Mouse (Mus musculus): ENCODE measurements around the gene Smim1. TPM values are rescaled to one million over a fixed set of nuclear protein-coding genes. Genes with fewer than 3 reads are reported as not detected.

Gene Smim1
- total RNA-seq, 2 experiments from 2014 or later = 7.6 to 11.7 TPM

DNA sequence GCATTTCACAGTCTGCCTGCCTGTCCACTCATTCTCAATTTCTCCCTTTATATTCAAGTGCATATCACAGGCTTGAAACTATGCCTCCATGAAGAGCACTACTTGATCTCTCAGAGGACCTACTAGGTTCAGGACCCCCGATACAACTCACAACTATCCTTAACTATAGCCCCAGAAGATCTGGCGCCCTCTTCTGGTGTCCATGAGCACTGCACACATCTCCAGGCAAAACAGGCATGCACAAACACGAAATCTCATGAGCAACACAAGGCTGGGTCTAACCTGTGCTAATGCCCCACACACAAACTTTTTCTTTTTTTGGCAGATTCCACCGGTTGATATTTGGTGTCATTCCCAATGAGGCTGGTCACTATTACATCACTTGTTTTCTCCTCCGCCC, 19.8 kb upstream of the Smim1 start:
- no peak for DNase-seq (ENCODE audit: extremely low spot score in 1 of 2, low spot score in 2 of 2)
- Histone ChIP-seq H3K27ac (no peak overlapping the region), H3K4me3 (no peak overlapping the region)
- peak; percentile 18 for TF ChIP-seq CTCF (IDR thresholded peaks at IDR 0.05)
- intact Hi-C loops (cut with DNase I) = no loop called here

GRCm38 (mm10) chr4:154042577-154042976, 16.5 kb upstream of the Smim1 start, which contains the start of gene Ccdc27:
Ccdc27 (minus strand) TSS chr4:154042677.
- intact Hi-C loops (cut with DNase I) = no loop called here
- no peak for TF ChIP-seq CTCF (IDR thresholded peaks at IDR 0.05)
- H3K4me3 ChIP-seq = no peak within 1 kb of the TSS
- H3K27ac ChIP-seq = no peak within 1 kb of the TSS
- DNase-seq (ENCODE audit: extremely low spot score in 1 of 2, low spot score in 2 of 2) = no peak

- no peak for TF ChIP-seq CTCF (IDR thresholded peaks at IDR 0.05)
- H3K27ac ChIP-seq = no peak overlapping the region
These were observed 11.1 kb upstream of the Smim1 start for GRCm38 (mm10) chr4:154037123-154037522.

GRCm38 (mm10) chr4:154028646-154029045, 2.6 kb upstream of the Smim1 start:
- H3K4me3 ChIP-seq = no peak overlapping the region
- peak; percentile 47 for TF ChIP-seq CTCF (IDR thresholded peaks at IDR 0.05)
- no peak overlapping the region for H3K27ac ChIP-seq
- intact Hi-C loops (cut with DNase I) = loop anchor here (5.0 kb wide), 1 partner anchor 129 kb away; no protein-coding TSS in a partner anchor
- no peak for DNase-seq (ENCODE audit: extremely low spot score in 1 of 2, low spot score in 2 of 2)

More at GRCm38 (mm10) chr4:154037123-154037522, 11.1 kb upstream of the Smim1 start:
- no peak for DNase-seq (ENCODE audit: extremely low spot score in 1 of 2, low spot score in 2 of 2)
- H3K4me3 ChIP-seq = no peak overlapping the region
- intact Hi-C loops (cut with DNase I) = no loop called here

DNA sequence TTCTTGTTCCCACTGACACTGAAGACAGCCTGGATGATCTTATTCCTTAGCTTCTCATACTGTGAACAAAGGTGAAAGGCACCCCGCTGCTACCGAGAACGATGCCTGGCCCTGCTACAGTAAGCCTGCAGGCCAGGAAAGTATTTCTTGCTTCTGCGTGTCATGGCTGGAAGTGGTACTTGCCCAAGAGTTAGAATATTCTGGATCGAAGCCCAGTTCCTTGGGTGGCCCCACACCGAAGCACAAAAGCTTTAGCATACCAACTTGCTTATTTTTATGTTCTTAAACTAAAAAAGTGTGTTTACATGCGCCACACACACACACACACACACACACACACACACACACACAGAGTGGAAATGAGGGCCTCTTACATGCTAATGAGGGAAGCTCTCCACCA, 2.0 kb upstream of the Smim1 start:
- Histone ChIP-seq H3K4me3 (no peak overlapping the region), H3K27ac (no peak overlapping the region)
- TF ChIP-seq CTCF (IDR thresholded peaks at IDR 0.05) = no peak
- intact Hi-C loops (cut with DNase I) = loop anchor here (5.0 kb wide), 1 partner anchor 129 kb away; no protein-coding TSS in a partner anchor
- no peak for DNase-seq (ENCODE audit: extremely low spot score in 1 of 2, low spot score in 2 of 2)

DNA sequence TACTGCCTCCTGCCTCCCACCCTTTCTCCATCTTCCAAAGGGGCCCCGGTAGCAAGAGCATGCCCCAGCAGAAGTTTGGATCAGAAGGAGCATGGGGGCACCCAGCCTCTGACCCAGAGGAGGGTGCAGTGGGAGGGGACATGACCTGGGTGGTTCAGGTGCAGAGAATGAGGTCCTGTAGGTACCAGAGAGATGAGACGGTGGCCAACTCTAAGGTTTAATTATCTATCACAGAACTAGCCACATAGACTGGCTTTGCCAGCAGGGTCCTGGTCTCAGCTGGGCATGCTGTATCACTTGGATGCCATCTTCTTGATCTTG, 371 bp upstream of the Smim1 start:
- Histone ChIP-seq H3K4me3 (peak overlapping the region; percentile 45), H3K27ac (peak overlapping the region; percentile 87; the same call in 1 of the 2 replicates)
- intact Hi-C loops (cut with DNase I) = loop anchor here (5.0 kb wide), 1 partner anchor 131 kb away; no protein-coding TSS in a partner anchor
- no peak for TF ChIP-seq CTCF (IDR thresholded peaks at IDR 0.05)
- no peak for DNase-seq (ENCODE audit: extremely low spot score in 1 of 2, low spot score in 2 of 2)

GRCm38 (mm10) chr4:154024729-154025521, 1.1 kb downstream of the Smim1 start:
- no peak for TF ChIP-seq CTCF (IDR thresholded peaks at IDR 0.05)
- Histone ChIP-seq H3K27ac (peak overlapping the region; percentile 87), H3K4me3 (peak overlapping the region; percentile 45)
- intact Hi-C loops (cut with DNase I) = loop anchor here (2.0 to 5.0 kb wide), 2 partner anchors 80 to 132 kb away; no protein-coding TSS in a partner anchor
- DNase-seq (ENCODE audit: extremely low spot score in 1 of 2, low spot score in 2 of 2) = peak in 1 of 2 experiments; percentile 38

- no peak overlapping the region for H3K4me3 ChIP-seq
- H3K27ac ChIP-seq = peak overlapping the region; percentile 87
- TF ChIP-seq CTCF (IDR thresholded peaks at IDR 0.05) = no peak
- intact Hi-C loops (cut with DNase I) = loop anchor here (2.0 kb wide), 1 partner anchor 81 kb away; no protein-coding TSS in a partner anchor
- DNase-seq (ENCODE audit: extremely low spot score in 1 of 2, low spot score in 2 of 2) = peak in 1 of 2 experiments; percentile 34
These were observed 2.1 kb downstream of the Smim1 start for GRCm38 (mm10) chr4:154023754-154024601.

DNA sequence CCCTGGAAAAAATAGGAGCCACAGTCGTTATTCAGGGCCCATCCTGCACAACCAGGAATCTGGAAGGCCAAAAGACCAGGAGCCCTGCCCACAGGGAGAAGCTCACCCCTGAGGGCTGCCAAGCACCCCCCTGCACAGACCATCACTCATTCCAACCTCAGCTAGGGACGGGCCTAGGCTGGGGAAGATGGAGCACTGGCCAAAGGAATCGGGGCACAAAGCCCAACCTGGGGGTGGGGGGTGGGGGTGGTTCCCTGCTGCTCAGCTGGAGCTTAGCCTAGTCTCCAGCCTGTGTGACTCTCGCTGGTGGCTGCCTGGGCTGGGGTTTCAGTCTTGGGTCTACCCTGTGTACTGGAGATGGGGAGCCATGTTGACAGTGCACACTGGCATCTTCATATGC, 3.2 kb downstream of the Smim1 start:
- intact Hi-C loops (cut with DNase I) = no loop called here
- H3K4me3 ChIP-seq = no peak overlapping the region
- peak overlapping the region; percentile 87 for H3K27ac ChIP-seq
- TF ChIP-seq CTCF (IDR thresholded peaks at IDR 0.05) = no peak
- no peak for DNase-seq (ENCODE audit: extremely low spot score in 1 of 2, low spot score in 2 of 2)

- no peak for DNase-seq (ENCODE audit: extremely low spot score in 1 of 2, low spot score in 2 of 2)
- peak overlapping the region; percentile 87 for H3K27ac ChIP-seq
- no peak for TF ChIP-seq CTCF (IDR thresholded peaks at IDR 0.05)
- intact Hi-C loops (cut with DNase I) = no loop called here
- no peak overlapping the region for H3K4me3 ChIP-seq
These were observed 3.6 kb downstream of the Smim1 start for GRCm38 (mm10) chr4:154022407-154022806.

- no peak for DNase-seq (ENCODE audit: extremely low spot score in 1 of 2, low spot score in 2 of 2)
- no peak for TF ChIP-seq CTCF (IDR thresholded peaks at IDR 0.05)
- H3K27ac ChIP-seq = no peak overlapping the region
- H3K4me3 ChIP-seq = no peak overlapping the region
- intact Hi-C loops (cut with DNase I) = no loop called here
These were observed 4.6 kb downstream of the Smim1 start for GRCm38 (mm10) chr4:154021432-154021831.

GRCm38 (mm10) chr4:154019571-154019970, 6.5 kb downstream of the Smim1 start:
- Histone ChIP-seq H3K4me3 (no peak overlapping the region), H3K27ac (no peak overlapping the region)
- peak; percentile 66 for TF ChIP-seq CTCF (IDR thresholded peaks at IDR 0.05)
- peak in 1 of 2 experiments; percentile 38 for DNase-seq (ENCODE audit: extremely low spot score in 1 of 2, low spot score in 2 of 2)
- intact Hi-C loops (cut with DNase I) = no loop called here

All from left cerebral cortex, adult 2 months (tissue).